Mouse (Mus musculus) G1E (cell line): Measurements from ENCODE around the gene Ngdn. TPM values are rescaled to one million over a fixed set of nuclear protein-coding genes. Genes with fewer than 3 reads are reported as not detected.

Source experiments
- ATAC-seq: 2 replicates; pipeline ENCODE4 v1.8.0; 2016; ENCODE audit warnings: mild to moderate bottlenecking; ENCODE audit not compliant: insufficient number of reproducible peaks, poor library complexity, low FRiP score, severe bottlenecking; ENCODE audit errors: extremely low read depth
- DNase-seq: peaks from one replicate; pipeline ENCODE4 v3.0.0; 2012; ENCODE audit warnings: low spot score
- H3K27me3 ChIP-seq: 2 replicates; pipeline ENCODE4 v1.6.1; 2012; ENCODE audit warnings: mild to moderate bottlenecking, low read length, inconsistent platforms; ENCODE audit not compliant: insufficient read depth
- H3K36me3 ChIP-seq: replicated peaks from 2 replicates; pipeline ENCODE3; 2012; ENCODE audit warnings: mild to moderate bottlenecking, inconsistent platforms
- H3K4me1 ChIP-seq: 2 replicates; pipeline ENCODE4 v1.6.1; 2012; ENCODE audit warnings: low read depth, low read length, inconsistent platforms, mixed read lengths; ENCODE audit not compliant: insufficient read depth
- H3K4me3 ChIP-seq: 2 replicates; pipeline ENCODE4 v1.5.1; 2012; ENCODE audit warnings: low read depth, mild to moderate bottlenecking, inconsistent platforms, low read length, moderate library complexity, mixed read lengths
- H3K9me3 ChIP-seq: replicated peaks from 2 replicates; pipeline ENCODE4 v1.6.1; 2012; ENCODE audit warnings: inconsistent platforms
- CTCF ChIP-seq: IDR thresholded peaks from 2 replicates; pipeline ENCODE4 v1.5.1; 2012; ENCODE audit warnings: low read depth, low read length, inconsistent platforms, mixed read lengths
- GATA1 ChIP-seq: IDR thresholded peaks from 2 replicates; pipeline ENCODE4 v1.6.1; 2012; ENCODE audit warnings: borderline replicate concordance, low read length, inconsistent platforms, mixed read lengths
- GATA2 ChIP-seq: IDR thresholded peaks from 2 replicates; pipeline ENCODE4 v1.6.1; 2012; ENCODE audit warnings: low read depth, low read length, inconsistent platforms, borderline replicate concordance
- POLR2AphosphoS5 ChIP-seq: IDR thresholded peaks from 2 replicates; pipeline ENCODE4 v1.6.1; 2012; ENCODE audit warnings: low read depth, low read length, inconsistent platforms; ENCODE audit not compliant: insufficient replicate concordance
- TAL1 ChIP-seq: conservative IDR thresholded peaks from 2 replicates; pipeline ENCODE4 v1.6.1; 2012; ENCODE audit warnings: low read depth, low read length, inconsistent platforms, mixed read lengths
- polyA plus RNA-seq: library from polyadenylated mRNA; stranded (reverse); fragments of >175 nt; gene quantifications from 2 replicates; pipeline ENCODE4 v1.2.3, GENCODE M21; 2012
- total RNA-seq, 2 experiments: library from RNA; stranded (forward) in 1 of 2; stranded (reverse) in 1 of 2; fragments of 200-1000 nt in 1 of 2; fragments of >200 nt in 1 of 2; fragmentation: Nextera tagmentation in 1 of 2; gene quantifications; 2 replicates each; pipeline ENCODE4 v1.2.3; 2014 to 2017

The Ngdn gene
- total and polyA plus RNA-seq, 3 experiments = 31.7 to 62.0 (median 55.2) TPM

GRCm38 (mm10) chr14:55024236-55024635, 9.0 kb downstream of the Ngdn start:
- Histone ChIP-seq H3K36me3 (peaks cover 70% of the 10 kb centered on the region), H3K9me3 (no peaks in the 10 kb centered on the region), H3K4me3 (no peak overlapping the region), H3K4me1 (peaks cover 15% of the 10 kb centered on the region), H3K27me3 (no peaks in the 10 kb centered on the region)
- 0 out of 2 replicates have a peak, but pooled peaks have one; percentile 6 for TF ChIP-seq CTCF
- no peak for TF ChIP-seq POLR2AphosphoS5
- TF ChIP-seq GATA1 = no peak
- no peak for TF ChIP-seq GATA2
- TF ChIP-seq TAL1 = no peak
- DNase-seq = no peak
- no peak for ATAC-seq

GRCm38 (mm10) chr14:55025527-55025926, 10.3 kb downstream of the Ngdn start:
- DNase-seq = no peak
- no peaks in the 10 kb centered on the region for H3K27me3 ChIP-seq
- TF ChIP-seq POLR2AphosphoS5 (no peak), TAL1 (no peak), GATA2 (no peak), GATA1 (no peak), CTCF (no peak)
- H3K4me3 ChIP-seq = no peak overlapping the region
- peaks cover 22% of the 10 kb centered on the region for H3K4me1 ChIP-seq
- H3K36me3 ChIP-seq = peaks cover 57% of the 10 kb centered on the region
- no peak for ATAC-seq
- no peaks in the 10 kb centered on the region for H3K9me3 ChIP-seq

- Histone ChIP-seq H3K4me3 (no peak overlapping the region), H3K4me1 (peaks cover 22% of the 10 kb centered on the region), H3K27me3 (no peaks in the 10 kb centered on the region), H3K9me3 (no peaks in the 10 kb centered on the region), H3K36me3 (peaks cover 40% of the 10 kb centered on the region)
- TF ChIP-seq GATA1 (no peak), CTCF (no peak), POLR2AphosphoS5 (no peak), TAL1 (no peak), GATA2 (no peak)
- no peak for ATAC-seq
- no peak for DNase-seq
These were observed 12.0 kb downstream of the Ngdn start for GRCm38 (mm10) chr14:55027251-55027650.

GRCm38 (mm10) chr14:55027653-55028052, 12.4 kb downstream of the Ngdn start:
- Histone ChIP-seq H3K4me1 (peaks cover 22% of the 10 kb centered on the region), H3K27me3 (peaks cover 2% of the 10 kb centered on the region; the same call in 1 of the 2 replicates), H3K4me3 (no peak overlapping the region), H3K9me3 (no peaks in the 10 kb centered on the region), H3K36me3 (peaks cover 36% of the 10 kb centered on the region)
- DNase-seq (no peak), ATAC-seq (no peak)
- TF ChIP-seq GATA1 = no peak
- TF ChIP-seq TAL1 = no peak
- TF ChIP-seq GATA2 = no peak
- no peak for TF ChIP-seq CTCF

GRCm38 (mm10) chr14:55028333-55028835, 13.1 kb downstream of the Ngdn start:
- H3K27me3 ChIP-seq = peaks cover 6% of the 10 kb centered on the region; the same call in 1 of the 2 replicates
- no peak for TF ChIP-seq GATA2
- TF ChIP-seq TAL1 = no peak
- TF ChIP-seq CTCF = no peak
- no peak for TF ChIP-seq POLR2AphosphoS5
- ATAC-seq = no peak

GRCm38 (mm10) chr14:55029034-55029698, 13.9 kb downstream of the Ngdn start:
- Histone ChIP-seq H3K4me3 (no peak overlapping the region), H3K36me3 (peaks cover 21% of the 10 kb centered on the region), H3K9me3 (no peaks in the 10 kb centered on the region), H3K4me1 (peaks cover 22% of the 10 kb centered on the region), H3K27me3 (peaks cover 7% of the 10 kb centered on the region; the same call in 1 of the 2 replicates)
- peak; percentile 43 for DNase-seq
- ATAC-seq = no peak
- TF ChIP-seq GATA1 (no peak), CTCF (peak; percentile 12; the same call in 1 of the 2 replicates)

More at GRCm38 (mm10) chr14:55028333-55028835, 13.1 kb downstream of the Ngdn start:
- H3K4me1 ChIP-seq = peaks cover 22% of the 10 kb centered on the region
- no peak for DNase-seq
- no peak overlapping the region for H3K4me3 ChIP-seq
- H3K36me3 ChIP-seq = peaks cover 29% of the 10 kb centered on the region
- no peaks in the 10 kb centered on the region for H3K9me3 ChIP-seq
